Mouse (Mus musculus) fibroblast of lung, adult 2 months (primary cell): ENCODE data around the gene Rpl36.

Experiments used
- DNase-seq: peaks from one replicate; pipeline ENCODE4 v3.0.0-alpha.2; 2011; ENCODE audit warnings: low read depth

Gene Rpl36

DNA sequence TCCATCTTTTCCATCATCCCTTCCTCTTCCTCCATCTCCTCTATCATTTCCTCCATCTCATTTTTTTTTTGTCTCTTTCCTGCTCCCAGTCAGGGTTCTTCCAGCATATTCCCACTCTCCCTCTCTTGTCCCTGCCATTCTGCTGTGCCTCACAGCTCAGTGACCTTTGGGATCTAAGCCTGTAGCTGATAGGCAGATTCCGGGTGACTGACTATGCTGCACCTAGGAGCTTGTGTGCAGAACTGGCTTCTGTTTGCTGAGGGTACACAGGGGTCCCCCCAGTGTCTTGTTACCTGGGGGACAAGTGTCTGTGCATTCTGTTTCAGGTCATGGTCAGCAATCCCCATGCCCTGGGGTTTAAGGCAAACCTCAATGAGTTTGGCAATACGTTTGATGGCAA is 41.6 kb downstream of the Rpl36 start:
- no peak for DNase-seq

DNA sequence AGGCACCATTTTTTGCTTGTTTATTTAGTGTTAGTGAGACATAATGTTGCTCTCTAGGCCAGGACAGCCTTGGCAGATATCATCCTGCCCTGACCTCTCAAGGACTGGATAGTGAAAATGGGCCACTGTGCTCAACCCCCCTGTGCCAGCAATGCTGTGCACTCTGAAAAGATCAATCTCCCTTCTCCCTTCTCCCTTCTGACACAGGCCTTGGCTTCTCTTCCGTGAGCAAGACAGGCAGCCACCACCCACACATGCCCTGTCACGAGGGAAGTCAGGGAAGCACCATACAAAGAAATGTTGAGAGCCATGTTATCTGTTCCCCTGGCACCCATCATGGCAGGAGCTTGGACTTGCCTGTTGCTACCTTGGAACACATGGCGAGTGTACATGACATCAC is 42.1 kb downstream of the Rpl36 start:
- no peak for DNase-seq

- no peak for DNase-seq
These were observed 43.0 kb downstream of the Rpl36 start for GRCm38 (mm10) chr17:56656171-56656570.

GRCm38 (mm10) chr17:56663659-56664058 is 50.4 kb downstream of the Rpl36 start:
- no peak for DNase-seq
